Mouse (Mus musculus) CH12.LX (cell line): ENCODE results near the gene Gm5741.

Source experiments
- CTCF ChIP-seq, 2 experiments: IDR thresholded peaks in 1 of 2; conservative IDR thresholded peaks in 1 of 2; 2 replicates each; pipeline ENCODE4 v1.5.1; 2011 to 2012; ENCODE audit warnings: low read depth in 2 of 2, low read length in 2 of 2, improper control_type of control experiment in 1 of 2, inconsistent platforms in 1 of 2, mild to moderate bottlenecking in 1 of 2, moderate library complexity in 1 of 2
- E2F4 ChIP-seq: IDR thresholded peaks from 2 replicates; pipeline ENCODE4 v1.6.1; 2011; ENCODE audit warnings: low read depth, low read length, improper control_type of control experiment; ENCODE audit not compliant: insufficient replicate concordance
- EP300 ChIP-seq: IDR thresholded peaks from 2 replicates; pipeline ENCODE4 v1.6.1; 2011; ENCODE audit warnings: low read length, improper control_type of control experiment
- ETS1 ChIP-seq: conservative IDR thresholded peaks from 2 replicates; pipeline ENCODE4 v1.6.1; 2012; ENCODE audit warnings: low read depth, mild to moderate bottlenecking, inconsistent platforms, low read length, improper control_type of control experiment, moderate library complexity
- MAX ChIP-seq: IDR thresholded peaks from 2 replicates; pipeline ENCODE4 v1.6.1; 2011; ENCODE audit warnings: low read length, improper control_type of control experiment
- MYC ChIP-seq: IDR thresholded peaks from 2 replicates; pipeline ENCODE4 v1.6.1; 2011; ENCODE audit warnings: low read depth, mild to moderate bottlenecking, improper control_type of control experiment, low read length
- POLR2A ChIP-seq: IDR thresholded peaks from 2 replicates; pipeline ENCODE4 v1.6.1; 2011; ENCODE audit warnings: low read depth, mild to moderate bottlenecking, improper control_type of control experiment, low read length
- RCOR1 ChIP-seq: conservative IDR thresholded peaks from 2 replicates; pipeline ENCODE4 v1.6.1; 2012; ENCODE audit warnings: low read depth, mild to moderate bottlenecking, inconsistent platforms, low read length, improper control_type of control experiment
- SIN3A ChIP-seq: IDR thresholded peaks from 2 replicates; pipeline ENCODE4 v1.6.1; 2012; ENCODE audit warnings: low read length, improper control_type of control experiment, inconsistent platforms
- SMC3 ChIP-seq: IDR thresholded peaks from 2 replicates; pipeline ENCODE4 v1.6.1; 2011; ENCODE audit warnings: low read depth, low read length, improper control_type of control experiment
- UBTF ChIP-seq: IDR thresholded peaks from 2 replicates; pipeline ENCODE4 v1.6.1; 2012; ENCODE audit warnings: low read depth, mild to moderate bottlenecking, inconsistent platforms, low read length, improper control_type of control experiment, moderate library complexity
- USF1 ChIP-seq: IDR thresholded peaks from 2 replicates; pipeline ENCODE4 v1.6.1; 2014; ENCODE audit warnings: low read depth, mild to moderate bottlenecking, inconsistent platforms, low read length, improper control_type of control experiment
- ZKSCAN1 ChIP-seq: IDR thresholded peaks from 2 replicates; pipeline ENCODE4 v1.6.1; 2012; ENCODE audit warnings: low read depth, inconsistent platforms, low read length, improper control_type of control experiment, borderline replicate concordance

DNA sequence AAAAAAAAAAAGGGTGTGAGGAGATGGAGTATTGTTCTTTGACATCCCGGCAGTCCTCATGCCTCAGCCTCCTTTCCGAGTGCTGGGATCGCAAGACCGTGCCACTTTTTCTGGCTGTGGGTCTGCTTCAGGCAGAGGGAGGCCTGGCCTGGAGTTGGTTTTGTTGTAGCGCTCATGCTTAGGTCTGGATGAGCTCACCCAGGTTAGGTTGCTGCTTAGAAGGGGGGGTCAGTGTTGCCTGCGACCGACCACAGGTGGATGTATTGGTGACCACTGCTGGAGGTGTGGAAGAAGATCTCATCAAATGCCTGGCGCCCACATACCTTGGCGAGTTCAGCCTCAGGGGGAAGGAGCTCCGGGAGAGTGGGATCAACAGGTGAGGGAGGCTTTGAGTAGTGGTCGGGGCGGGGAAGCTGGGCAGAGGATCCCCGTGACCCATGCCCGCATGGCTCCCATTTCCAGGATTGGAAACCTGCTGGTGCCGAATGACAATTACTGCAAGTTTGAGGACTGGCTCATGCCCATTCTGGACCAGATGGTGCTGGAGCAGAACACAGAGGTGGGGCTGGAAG lies 5.3 kb upstream of the Gm5741 start:
- TF ChIP-seq MYC: no peak
- no peak for TF ChIP-seq USF1
- TF ChIP-seq EP300: no peak
- TF ChIP-seq MAX: no peak
- TF ChIP-seq CTCF (conservative IDR thresholded peaks at IDR 0.05 in 1 of 2, IDR thresholded peaks at IDR 0.05 in 1 of 2; ENCODE audit: low read depth in 2 of 2, low read length in 2 of 2): no peak
- no peak for TF ChIP-seq SMC3
- TF ChIP-seq SIN3A: no peak
- TF ChIP-seq POLR2A: no peak
- TF ChIP-seq UBTF: no peak
- TF ChIP-seq RCOR1: no peak
- no peak for TF ChIP-seq E2F4
- no peak for TF ChIP-seq ZKSCAN1
- no peak for TF ChIP-seq ETS1
